Mouse (Mus musculus): ENCODE measurements around the gene Pih1d1.

Gene Pih1d1

DNA sequence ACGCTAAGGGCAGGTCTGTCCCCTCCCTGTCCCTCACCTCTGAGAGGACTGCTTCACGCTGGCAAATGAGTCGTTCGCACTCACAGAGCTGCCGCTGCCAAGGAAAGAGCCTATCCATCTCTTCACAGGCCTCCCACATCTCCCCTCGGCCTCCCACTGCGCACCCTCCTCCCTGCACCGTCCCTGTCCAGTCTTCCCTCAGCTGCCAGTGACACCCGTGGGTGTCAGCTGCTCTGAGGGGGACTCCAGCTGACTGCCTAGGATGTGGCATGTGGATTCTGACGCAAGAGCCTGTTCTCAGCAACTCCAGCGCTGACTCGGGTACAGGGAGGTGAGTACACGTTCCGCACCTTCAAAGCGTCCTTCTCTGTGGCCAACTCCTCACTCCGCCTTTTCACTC, 35.5 kb downstream of the Pih1d1 start:
- CTCF ChIA-PET: interaction anchor here (0.6 kb wide), 1 partner anchor 152 kb away, joined by 4 read pairs; no protein-coding TSS in a partner anchor

GRCm38 (mm10) chr7:45190186-45190585, 36.1 kb downstream of the Pih1d1 start:
- CTCF ChIA-PET: no interaction called here

- CTCF ChIA-PET: interaction anchor here (0.9 kb wide), 1 partner anchor 13 kb away, joined by 6 read pairs; no protein-coding TSS in a partner anchor
These were observed 37.1 kb downstream of the Pih1d1 start for GRCm38 (mm10) chr7:45191161-45191560.

- CTCF ChIA-PET: interaction anchor here (0.6 to 0.9 kb wide), 2 partner anchors 13 to 17 kb away, joined by 6 to 7 read pairs; no protein-coding TSS in a partner anchor
These were observed 37.8 kb downstream of the Pih1d1 start for GRCm38 (mm10) chr7:45191803-45192363.

DNA sequence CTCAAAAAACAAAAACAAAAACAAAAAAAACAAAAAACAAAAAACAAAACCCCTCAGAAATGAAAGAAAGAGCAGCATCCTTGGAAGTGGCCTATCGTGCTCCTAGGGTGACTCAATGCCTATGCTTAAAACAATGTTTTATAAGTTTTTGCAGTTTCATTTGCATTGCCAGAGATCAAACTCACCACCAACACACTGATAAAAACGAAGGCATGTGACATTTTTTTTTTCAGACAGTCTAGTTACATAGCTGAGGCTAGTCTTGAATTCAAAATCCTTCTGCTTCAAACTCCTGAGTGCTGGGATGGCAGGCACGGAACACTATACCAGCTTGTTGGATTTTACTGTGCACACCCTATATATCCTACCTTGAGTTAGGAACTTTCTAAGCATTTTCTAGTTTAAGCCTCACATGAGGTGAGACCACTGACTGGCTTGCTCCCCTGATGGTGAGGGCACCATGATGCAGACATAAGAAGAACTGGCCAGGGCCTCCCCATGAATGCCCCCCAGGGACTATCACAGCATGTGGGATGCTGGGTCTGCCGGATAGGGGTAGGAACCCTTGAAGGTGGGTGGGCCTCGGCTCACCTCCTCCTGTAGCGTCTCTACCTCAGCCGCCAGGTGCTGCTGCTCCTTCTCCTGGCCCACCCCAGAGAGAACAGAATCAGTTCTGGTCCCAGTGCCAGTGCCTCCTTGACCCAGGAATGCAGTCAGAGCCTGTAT, 38.6 kb downstream of the Pih1d1 start:
- CTCF ChIA-PET: interaction anchor here (0.6 kb wide), 1 partner anchor 17 kb away, joined by 7 read pairs; no protein-coding TSS in a partner anchor

GRCm38 (mm10) chr7:45193406-45193805, 39.3 kb downstream of the Pih1d1 start:
- CTCF ChIA-PET: no interaction called here

GRCm38 (mm10) chr7:45193871-45194785, 40.0 kb downstream of the Pih1d1 start:
- CTCF ChIA-PET: no interaction called here

DNA sequence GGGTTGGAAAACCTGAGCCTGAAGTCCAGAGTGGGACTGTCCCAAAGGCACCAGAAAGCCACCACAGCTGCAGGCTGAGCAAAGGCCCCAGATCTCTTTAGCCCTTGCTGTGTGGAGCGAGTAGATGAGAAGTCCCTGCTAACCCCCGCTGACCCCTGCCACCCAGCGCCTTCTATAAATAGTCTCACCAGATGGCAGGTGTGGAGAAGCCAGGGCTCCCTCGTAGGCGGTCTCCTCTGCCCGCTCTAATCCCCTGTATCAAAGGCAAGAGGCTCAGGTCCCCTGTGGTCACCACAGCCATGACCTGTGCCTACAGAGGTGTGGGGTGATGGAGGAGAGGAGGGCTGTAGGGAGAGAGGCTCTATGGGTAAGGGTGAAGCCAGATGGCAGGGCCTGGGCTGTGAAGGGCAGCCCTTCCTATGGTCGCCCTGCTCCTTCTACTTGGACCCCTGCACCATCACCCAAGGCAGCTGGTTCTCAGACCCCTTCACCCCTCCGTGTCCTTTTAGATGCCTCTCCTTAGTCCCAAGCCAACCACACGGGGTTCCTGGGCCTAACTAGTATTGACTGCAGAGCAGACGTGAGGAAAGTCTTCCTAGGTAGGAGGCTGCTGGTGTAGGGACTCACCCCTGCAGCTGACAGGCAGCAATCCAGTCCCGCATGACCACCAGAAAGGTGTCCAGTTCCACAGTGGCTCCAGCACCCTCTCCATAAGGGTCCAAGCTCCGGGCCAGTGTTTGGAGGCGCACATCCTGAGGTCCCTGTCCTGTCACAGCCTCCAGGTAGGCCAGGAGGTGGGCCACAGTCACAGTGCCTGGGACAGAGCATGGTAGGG, 41.5 kb downstream of the Pih1d1 start:
- CTCF ChIA-PET: no interaction called here

DNA sequence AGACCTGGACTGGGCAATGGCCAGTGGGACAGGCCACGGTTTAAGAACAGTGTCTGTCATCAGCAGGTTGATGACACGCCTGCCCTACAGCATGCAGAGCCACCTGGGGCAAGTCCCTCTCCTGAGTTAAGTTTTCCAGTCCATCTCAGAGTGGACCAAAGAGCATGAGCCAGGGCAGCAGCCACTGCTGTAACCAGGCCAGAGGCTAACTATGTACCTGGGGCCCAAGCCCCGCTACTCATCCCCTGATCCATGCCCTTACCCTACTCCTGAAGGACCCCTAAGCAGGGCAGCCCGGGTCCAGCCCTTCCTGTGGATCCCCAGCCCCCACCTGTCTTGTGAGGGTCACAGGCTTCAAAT, 42.1 kb downstream of the Pih1d1 start:
- CTCF ChIA-PET: no interaction called here

DNA sequence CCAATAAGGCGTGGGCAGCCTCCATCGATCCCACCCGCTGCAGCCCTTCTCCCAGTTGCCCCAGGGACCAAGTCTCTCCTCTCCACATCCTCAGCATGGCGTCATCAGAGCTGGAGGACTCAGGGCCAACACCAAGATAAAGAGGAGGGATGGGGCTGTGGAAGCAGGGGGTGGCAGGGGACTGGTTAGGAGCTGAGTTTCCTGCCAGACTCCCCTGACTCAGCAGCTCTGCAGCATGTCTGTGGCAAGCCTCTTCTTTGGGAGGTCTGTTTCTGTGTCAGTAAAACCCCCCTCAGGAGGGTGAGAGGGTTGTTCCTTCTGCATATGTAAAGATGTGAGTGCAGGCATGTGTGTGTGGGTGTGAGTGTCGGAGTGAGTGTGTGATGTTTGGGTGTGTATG, 42.9 kb downstream of the Pih1d1 start:
- CTCF ChIA-PET: no interaction called here

- CTCF ChIA-PET: interaction anchor here (1.1 to 1.3 kb wide), 2 partner anchors 34 to 36 kb away, joined by 4 read pairs; partner anchors contain the start of gene Slc17a7
These were observed 44.3 kb downstream of the Pih1d1 start for GRCm38 (mm10) chr7:45198435-45198834.

DNA sequence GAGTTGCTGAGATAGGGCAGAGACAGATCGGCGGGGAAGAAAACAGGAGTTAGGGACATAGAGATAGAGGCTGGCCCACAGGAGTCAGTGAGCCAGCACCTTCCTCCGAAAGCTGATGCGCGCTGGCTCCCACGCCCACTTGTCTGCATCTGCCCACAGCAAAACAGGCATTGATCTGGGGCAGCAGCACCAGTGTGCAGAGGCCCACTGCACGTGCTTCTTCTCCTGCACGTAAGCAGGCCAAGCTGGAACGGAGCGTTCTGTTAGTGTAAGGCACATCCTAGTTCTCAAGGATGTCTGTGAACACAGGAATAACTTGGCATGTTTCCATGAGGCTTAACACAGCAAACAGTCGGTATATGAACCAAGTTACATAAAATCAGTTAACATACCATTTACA, 44.9 kb downstream of the Pih1d1 start:
- CTCF ChIA-PET: interaction anchor here (1.1 to 1.3 kb wide), 2 partner anchors 35 to 37 kb away, joined by 4 read pairs; partner anchors contain the start of gene Slc17a7

DNA sequence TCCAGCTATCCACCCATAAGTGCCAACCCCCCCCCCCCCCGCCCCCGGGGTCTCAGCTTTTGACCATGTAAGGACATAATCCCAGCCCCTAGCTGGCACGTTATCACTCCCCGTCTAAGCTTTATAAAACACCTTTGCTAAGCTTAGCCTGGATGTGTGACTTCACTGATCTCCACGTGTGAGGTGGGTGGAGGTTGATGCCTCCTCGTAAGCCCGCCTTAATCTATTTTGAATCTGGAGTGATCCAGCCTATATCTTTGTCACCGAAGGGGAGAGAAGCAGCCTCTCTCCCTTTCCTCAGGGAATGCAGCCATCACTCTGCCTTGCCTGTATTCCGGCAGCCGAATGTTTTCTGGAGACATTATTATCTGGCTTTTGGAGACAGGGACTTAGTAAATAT, 48.6 kb downstream of the Pih1d1 start:
- CTCF ChIA-PET: no interaction called here

GRCm38 (mm10) chr7:45204380-45205143, 50.5 kb downstream of the Pih1d1 start, which contains the start of gene Ccdc155:
TSS of gene Ccdc155 (minus strand) at chr7:45204892.
- CTCF ChIA-PET: interaction anchor here (0.7 kb wide), 1 partner anchor 78 kb away, joined by 4 read pairs; no protein-coding TSS in a partner anchor

GRCm38 (mm10) chr7:45208260-45208659, 54.2 kb downstream of the Pih1d1 start:
- CTCF ChIA-PET: interaction anchor here (1.3 kb wide), 1 partner anchor 30 kb away, joined by 7 read pairs; the partner anchor contains the start of gene Cd37
